Mouse (Mus musculus): ENCODE results near the gene Wasl.

- TF ChIP-seq GATA1 (IDR thresholded peaks at IDR 0.05; ENCODE audit: low read length), result no peak
- TF ChIP-seq TAL1 (IDR thresholded peaks at IDR 0.05; ENCODE audit: low read length), result no peak
Observed at GRCm38 (mm10) chr6:24694455-24695410, 29.9 kb upstream of the Wasl start.
